Mouse (Mus musculus): ENCODE data around the gene Nt5c3b.
A peak's percentile ranks its signal among the peaks of the same experiment; 100 is the strongest.

Gene Nt5c3b

GRCm38 (mm10) chr11:100398517-100398916, 43.1 kb downstream of the Nt5c3b start:
- DNase-seq = no peak

DNA sequence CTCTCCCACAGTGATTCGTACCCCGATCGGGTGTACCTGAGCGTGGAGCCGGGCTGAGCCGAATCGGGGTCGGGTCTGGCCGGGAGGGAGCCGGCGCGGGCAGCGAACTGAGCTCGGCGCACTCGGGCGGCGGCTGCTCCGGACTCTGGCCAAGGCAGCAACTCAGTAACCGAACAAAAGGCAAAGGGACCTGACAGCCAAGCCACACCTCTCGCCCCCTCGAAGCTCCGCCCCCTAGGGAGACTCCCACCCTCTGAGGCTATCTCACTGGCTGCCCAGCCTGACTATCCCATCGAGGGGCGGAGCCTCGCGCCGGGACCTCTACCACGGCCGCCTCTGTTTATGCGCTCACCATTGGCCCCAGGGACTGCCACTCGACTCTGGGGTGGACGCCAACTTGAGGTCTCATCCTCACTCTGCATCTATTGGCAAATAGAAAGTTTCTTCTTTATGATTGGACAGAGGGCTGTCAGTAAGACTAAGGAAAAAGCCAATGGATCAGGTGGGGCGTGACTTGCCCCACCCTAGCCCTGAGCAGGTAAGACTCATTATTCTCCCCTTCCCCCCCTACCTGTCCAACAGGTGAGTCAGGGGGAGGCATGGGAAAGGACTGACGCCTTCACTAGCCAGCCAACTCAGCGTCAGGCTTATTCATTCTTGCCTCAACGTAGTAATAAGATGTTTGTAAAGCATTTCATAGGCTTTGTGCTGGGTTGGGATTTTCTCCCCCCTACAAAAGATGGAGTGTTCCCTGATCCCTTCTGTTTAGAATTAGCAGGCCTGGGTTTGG, 43.8 kb downstream of the Nt5c3b start, which contains the start of gene Jup:
Gene Jup (minus strand): TSS at position 164 of the 790 bp plus-strand sequence.
- peak; percentile 96 for DNase-seq

DNA sequence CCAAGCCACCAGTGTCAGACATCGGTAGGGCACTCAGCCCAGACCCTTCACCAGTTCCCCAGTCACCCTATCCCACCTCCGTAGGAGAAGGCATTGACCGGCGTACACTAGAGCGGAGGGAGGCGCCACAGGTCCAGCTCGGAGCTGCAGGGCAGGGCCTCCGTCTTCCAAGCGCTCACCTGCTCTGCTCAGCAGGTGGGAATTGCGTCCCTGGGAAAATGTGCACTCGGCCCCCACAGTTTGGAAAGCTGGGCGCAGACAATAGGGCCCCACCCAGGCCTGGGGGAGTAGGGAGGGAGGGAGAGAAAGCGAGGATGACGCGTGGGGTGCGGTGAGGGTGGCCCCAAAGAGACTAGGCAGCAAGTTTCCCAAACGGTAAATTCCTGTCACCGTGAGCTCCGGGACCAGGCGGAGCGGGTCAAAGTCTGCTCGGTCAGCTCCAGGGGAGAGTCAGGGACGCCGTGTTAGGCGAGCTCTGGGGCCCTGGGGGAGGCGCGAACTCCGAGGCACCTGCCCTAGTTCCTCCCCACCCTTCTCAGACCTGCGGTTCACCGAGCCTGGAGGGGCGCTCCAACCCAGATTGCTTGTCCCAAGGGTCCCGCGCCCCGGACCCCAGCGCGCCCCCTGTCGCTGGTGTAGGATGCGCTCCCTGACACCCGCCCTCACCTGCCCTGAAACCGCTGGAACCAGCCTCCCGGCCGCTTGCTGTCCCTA, 44.6 kb downstream of the Nt5c3b start:
- DNase-seq = peak; percentile 23

DNA sequence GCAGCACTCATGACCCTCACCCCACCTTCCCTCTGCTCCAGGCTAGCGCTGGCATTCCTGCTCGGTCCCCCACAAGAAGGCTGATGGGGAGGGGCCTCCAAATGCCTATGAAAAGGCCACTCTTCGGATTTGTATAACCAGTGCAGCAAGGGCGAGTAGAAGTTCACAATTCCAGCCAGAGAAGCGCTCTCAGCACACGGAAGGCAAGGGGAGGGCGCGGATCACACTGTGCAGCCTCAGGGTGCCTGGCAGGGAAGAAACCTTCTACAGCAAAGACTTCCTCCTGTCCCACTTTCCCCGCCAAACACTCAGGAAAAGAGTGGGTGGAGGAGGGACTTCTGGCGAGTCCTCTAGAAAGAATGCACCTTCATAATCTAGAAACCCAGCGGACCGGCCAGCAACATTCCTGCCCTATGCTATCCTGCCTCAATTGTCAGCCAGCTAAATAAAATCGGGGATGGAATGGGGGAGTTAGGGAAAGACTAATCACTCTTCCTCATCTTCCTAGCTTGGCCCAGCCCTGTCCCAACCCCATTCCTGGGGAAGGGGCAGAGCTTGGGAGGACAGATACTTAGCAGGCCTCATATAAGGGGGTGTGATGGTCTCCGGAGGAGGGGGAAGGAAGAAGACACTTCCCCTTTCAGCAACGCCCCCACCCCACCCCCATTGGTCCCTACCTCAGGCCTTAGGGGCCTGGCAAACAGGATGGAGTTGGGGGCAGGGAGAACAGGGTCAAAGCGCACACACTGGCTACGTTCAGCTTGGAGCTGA, 45.6 kb downstream of the Nt5c3b start:
- DNase-seq = peak; percentile 59

DNA sequence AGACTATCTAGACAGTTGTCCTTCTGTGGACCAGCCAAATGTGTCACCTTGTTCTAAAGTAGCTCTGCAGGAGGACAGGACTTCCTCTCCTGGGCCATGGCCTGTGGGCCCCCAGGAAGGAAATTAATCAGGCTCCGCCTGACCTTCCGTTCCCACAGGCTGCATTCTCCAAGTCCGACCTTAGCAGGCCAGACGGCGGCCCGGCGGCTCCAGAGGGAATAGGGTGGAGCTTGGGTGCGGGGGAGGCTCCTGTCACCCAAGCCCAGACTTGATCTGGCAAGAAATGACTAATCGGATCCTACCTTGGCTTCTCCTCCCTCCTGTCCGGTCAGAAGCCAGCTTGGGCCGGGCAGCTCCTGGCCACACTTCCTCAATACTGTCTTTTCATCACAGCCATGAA, 46.4 kb downstream of the Nt5c3b start:
- peak; percentile 43 for DNase-seq

GRCm38 (mm10) chr11:100394353-100395074, 47.1 kb downstream of the Nt5c3b start:
- no peak for DNase-seq

- DNase-seq = no peak
Observed at GRCm38 (mm10) chr11:100393733-100394132, 47.9 kb downstream of the Nt5c3b start.

GRCm38 (mm10) chr11:100392958-100393357, 48.6 kb downstream of the Nt5c3b start:
- no peak for DNase-seq

DNA sequence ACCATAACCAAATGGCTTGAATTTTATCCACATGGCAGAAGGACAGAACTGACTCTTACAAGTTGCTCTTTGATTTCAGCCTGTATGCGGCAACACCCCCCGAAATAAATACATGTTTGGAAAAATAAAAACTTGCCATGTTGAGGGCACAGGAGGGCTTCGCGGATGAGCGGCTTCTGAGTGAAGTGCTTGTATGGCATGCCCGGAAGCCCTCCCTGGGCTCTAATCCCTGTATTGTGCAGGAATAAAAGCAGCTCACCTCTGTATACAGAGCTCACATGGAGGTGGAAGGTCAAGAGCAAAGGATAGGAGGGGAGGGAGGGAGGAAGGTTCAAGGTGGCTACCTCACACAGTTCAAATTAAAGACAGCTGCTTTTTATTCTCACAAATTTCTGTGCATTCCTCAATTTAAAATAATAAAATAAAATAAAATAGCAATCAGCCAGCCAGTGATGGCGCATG, 49.7 kb downstream of the Nt5c3b start:
- DNase-seq = no peak

GRCm38 (mm10) chr11:100391081-100391883, 50.3 kb downstream of the Nt5c3b start:
- DNase-seq = peak; percentile 53

- DNase-seq = no peak
Observed at GRCm38 (mm10) chr11:100389931-100390445, 51.6 kb downstream of the Nt5c3b start.

- no peak for DNase-seq
Observed at GRCm38 (mm10) chr11:100388588-100388987, 53.0 kb downstream of the Nt5c3b start.

DNA sequence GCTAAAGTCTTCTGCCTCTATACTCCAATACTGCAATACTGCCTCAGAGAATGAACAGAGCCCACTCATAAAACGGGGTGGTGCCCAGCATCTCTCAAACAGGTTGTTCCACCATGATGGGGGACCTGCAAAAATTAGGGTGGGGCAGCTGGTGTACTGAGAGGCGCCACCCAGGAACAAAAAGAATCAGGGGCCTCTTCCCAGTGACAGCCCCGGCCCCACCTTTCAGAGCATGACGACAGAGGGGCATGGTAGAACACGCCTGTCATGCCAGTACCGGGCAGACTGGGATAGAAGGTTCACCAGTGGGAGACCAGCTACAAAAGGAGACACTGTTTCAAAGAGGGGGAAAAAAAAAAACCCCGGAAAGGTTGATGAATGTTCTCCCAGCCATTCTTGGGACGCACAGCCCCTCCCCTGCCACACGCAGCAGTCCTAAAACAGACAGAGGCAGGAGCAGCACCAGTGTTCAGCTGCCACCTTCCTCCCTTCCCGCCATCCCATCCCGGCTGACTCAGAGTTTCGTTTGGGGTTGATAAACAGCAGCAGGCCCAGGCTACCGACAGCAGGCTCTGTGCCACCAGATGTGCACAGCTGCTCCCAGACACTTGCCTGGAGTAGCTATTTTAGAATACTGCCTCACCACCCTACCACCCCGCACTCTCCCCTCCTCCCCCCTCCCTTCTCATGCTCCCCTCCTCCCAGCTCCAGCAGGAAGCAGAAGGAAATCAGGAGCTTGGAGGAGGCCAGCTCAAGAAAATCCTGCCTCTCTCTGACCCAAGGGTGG, 53.8 kb downstream of the Nt5c3b start:
- DNase-seq = peak; percentile 35

- no peak for DNase-seq
Observed at GRCm38 (mm10) chr11:100387111-100387510, 54.5 kb downstream of the Nt5c3b start.

DNA sequence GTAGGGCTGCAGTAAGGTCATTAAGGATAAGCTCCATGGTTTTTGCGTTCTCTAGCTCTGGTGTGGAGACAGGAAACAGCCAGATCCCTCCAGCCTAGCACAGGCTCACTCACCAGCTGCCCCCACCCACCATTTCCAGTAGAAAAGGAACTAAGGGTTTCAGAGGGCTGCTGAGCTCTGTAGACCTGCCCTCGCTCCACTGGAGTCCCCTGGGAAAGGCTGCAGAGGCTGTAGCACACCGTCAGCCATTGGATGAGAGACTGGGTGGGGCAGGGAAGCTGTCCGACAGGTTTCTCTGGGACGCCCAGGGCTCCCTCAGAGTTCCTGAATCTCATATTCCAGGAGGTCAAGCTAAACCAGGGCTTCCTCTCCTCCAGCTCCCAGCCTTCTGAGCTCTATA, 55.0 kb downstream of the Nt5c3b start:
- DNase-seq = no peak

DNA sequence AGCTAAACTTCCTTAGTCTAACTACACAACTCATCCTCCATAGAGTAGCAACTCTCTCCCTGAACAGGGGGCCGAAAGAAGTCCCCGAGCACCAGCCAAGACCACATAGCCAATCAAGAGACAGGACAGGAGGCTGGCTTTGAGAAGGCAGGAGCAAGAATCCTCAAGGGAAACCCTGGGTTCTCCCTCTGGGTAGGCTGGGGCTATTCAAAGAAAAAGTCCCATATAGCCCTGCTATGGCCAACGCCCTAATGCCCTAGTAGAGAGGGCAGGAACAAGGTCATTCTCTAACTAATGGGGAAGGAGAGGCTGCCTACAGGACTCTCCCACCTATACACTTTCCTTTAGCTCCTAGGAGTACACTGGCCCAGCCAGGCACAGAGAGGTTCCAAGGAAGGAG, 56.6 kb downstream of the Nt5c3b start:
- DNase-seq = no peak

- DNase-seq = no peak
Observed at GRCm38 (mm10) chr11:100382682-100383081, 58.9 kb downstream of the Nt5c3b start.

GRCm38 (mm10) chr11:100379311-100379710, 62.3 kb downstream of the Nt5c3b start:
- no peak for DNase-seq

GRCm38 (mm10) chr11:100378446-100378845, 63.2 kb downstream of the Nt5c3b start:
- DNase-seq = no peak

GRCm38 (mm10) chr11:100377989-100378388, 63.6 kb downstream of the Nt5c3b start:
- DNase-seq = no peak

Data from liver (tissue).